Mouse (Mus musculus): ENCODE data around the gene Tbccd1. TPM values are rescaled to one million over a fixed set of nuclear protein-coding genes. Genes with fewer than 3 reads are reported as not detected.
"Not testable (repeated sequence)": the region's sequence is repeated elsewhere in the genome, so short reads cannot be mapped to it uniquely, and the experiment has no call there.

Tbccd1 gene
- polyA plus RNA-seq, 1 experiment from 2014 or later = 19.5 TPM

DNA sequence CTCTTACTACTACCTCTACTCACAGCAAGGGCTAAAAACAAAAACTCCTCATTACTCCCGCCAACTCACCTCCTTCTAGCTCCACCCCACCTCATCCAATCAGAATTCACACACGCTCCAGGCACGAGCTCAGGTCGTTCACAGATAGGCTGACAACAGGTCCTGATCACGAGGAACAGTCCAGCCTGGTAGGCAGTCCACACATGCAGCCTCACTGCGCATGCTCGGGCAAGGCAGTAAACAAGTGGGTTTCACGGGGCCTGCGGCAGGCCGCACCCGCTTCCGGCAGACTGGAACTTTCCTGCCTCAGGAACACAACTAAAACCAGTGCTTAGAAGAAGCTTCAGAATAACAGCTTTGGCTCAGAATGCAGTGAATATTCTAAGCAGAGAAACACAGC, 79.2 kb downstream of the Tbccd1 start:
- not testable (repeated sequence) for H3K27me3 ChIP-seq (replicated peaks); H3K4me3 ChIP-seq (replicated peaks); H3K4me2 ChIP-seq; ATAC-seq (ENCODE audit: low FRiP score); H3K9me3 ChIP-seq (replicated peaks); H3K27ac ChIP-seq (replicated peaks); H3K4me1 ChIP-seq; H3K36me3 ChIP-seq; H3K9ac ChIP-seq (replicated peaks)
- WGBS = 88% methylated on average over 12 of the region's 12 CpGs

DNA sequence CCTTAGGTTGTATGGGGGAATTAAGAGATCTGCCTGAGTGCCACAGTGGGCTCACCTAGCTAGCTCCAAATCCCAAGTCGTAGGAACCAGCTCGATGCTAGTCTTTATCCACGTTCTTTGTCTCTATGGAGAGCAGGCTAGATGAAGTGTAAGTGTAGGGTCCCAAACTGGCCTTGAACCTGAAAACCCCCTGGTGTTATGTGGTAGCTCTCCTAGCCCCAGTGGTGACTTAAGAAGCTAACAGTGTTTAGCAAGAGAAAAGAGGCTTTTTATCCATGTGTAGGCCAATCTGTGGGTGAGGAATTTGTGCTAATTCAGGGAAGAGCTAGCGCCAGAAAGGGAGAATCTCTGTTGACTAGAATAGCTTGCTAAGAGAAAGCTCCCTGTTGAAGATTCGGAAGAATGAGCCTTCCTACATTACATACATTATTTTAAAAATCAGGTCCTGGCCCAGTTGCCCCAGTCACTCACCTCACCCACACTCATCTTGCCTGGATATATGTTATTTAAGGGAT, 81.9 kb downstream of the Tbccd1 start:
- Histone ChIP-seq H3K9ac (replicated peaks) (no peak overlapping the region), H3K27me3 (replicated peaks) (no peaks in the 10 kb centered on the region), H3K9me3 (replicated peaks) (no peaks in the 10 kb centered on the region), H3K27ac (replicated peaks) (no peak overlapping the region), H3K4me3 (replicated peaks) (no peak overlapping the region), H3K4me2 (no peak overlapping the region), H3K4me1 (no peaks in the 10 kb centered on the region), H3K36me3 (no peaks in the 10 kb centered on the region)
- ATAC-seq (ENCODE audit: low FRiP score) = no peak
- 78% methylated on average over 5 of the region's 5 CpGs for WGBS

DNA sequence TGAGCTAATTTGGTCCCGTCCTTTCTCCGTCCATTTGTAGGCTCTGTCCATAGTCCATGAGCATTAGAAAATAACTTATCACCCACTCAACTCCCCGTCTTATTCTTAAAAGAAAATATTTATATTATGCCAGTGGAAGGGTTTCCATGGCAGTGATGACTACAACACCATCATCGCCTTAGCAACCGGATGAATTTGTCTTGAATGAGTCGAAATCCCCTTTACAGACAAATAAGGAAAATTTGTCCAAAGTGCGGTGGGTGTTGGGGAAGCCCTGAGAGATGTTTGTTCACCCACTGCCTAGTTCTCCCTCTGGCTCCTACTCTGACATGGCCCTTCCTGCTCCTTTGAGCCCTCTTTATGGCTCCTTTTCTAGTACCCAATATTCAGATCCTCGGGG, 88.8 kb downstream of the Tbccd1 start:
- H3K4me1 ChIP-seq = no peaks in the 10 kb centered on the region
- no peaks in the 10 kb centered on the region for H3K9me3 ChIP-seq (replicated peaks)
- no peak for ATAC-seq (ENCODE audit: low FRiP score)
- no peak overlapping the region for H3K27ac ChIP-seq (replicated peaks)
- H3K9ac ChIP-seq (replicated peaks) = no peak overlapping the region
- H3K27me3 ChIP-seq (replicated peaks) = no peaks in the 10 kb centered on the region
- no peak overlapping the region for H3K4me2 ChIP-seq
- no peak overlapping the region for H3K4me3 ChIP-seq (replicated peaks)
- WGBS = 87% methylated on average over 8 of the region's 8 CpGs
- no peaks in the 10 kb centered on the region for H3K36me3 ChIP-seq

DNA sequence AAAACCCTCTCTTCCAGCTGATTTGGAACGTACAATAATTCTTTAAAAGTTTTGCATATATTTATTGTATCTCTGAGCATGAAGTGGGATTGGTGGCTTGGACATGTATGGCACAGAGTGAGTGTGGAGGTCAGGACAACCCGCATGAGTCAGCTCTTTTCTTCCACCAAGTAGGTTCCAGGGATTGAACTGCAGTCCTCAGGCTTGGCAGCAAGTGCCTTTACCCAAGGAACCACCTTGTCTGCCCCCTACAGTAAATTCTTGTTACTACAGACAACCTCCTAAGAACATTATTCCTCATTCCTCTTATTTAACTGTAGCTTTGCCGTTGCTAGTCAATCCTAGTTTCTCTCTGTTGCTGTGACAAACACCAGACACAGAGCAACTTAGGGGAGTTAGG, 90.1 kb downstream of the Tbccd1 start:
- no peak overlapping the region for H3K4me3 ChIP-seq (replicated peaks)
- H3K36me3 ChIP-seq = no peaks in the 10 kb centered on the region
- 93% methylated on average over 3 of the region's 3 CpGs for WGBS
- H3K9ac ChIP-seq (replicated peaks) = no peak overlapping the region
- H3K27ac ChIP-seq (replicated peaks) = no peak overlapping the region
- H3K9me3 ChIP-seq (replicated peaks) = no peaks in the 10 kb centered on the region
- H3K27me3 ChIP-seq (replicated peaks) = no peaks in the 10 kb centered on the region
- ATAC-seq (ENCODE audit: low FRiP score) = no peak
- H3K4me1 ChIP-seq = no peaks in the 10 kb centered on the region
- no peak overlapping the region for H3K4me2 ChIP-seq

DNA sequence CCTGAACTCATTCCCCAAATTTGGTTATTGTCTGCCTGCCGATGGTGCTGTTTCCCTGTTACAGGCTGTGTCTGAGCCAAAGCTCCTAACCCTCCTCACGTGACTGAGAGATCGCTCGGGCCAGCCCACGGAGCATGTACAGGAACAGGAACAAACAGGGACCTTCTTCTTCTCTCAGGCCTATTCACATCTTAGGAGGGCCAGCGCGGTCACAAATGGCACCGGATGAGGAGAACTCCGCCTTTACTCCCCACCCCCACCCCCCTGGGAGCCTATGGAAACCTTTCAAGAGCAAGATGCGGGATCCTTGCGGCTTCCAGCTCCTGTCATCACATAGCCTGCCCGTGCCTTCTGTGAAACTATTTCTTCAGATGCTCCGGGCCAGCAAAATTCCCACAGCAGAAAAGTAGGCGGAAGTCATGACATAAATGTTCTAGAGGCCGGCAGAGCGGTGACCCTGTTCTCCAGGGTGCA, 90.7 kb downstream of the Tbccd1 start:
- H3K9me3 ChIP-seq (replicated peaks) = no peaks in the 10 kb centered on the region
- H3K9ac ChIP-seq (replicated peaks) = no peak overlapping the region
- no peak for ATAC-seq (ENCODE audit: low FRiP score)
- no peak overlapping the region for H3K27ac ChIP-seq (replicated peaks)
- no peaks in the 10 kb centered on the region for H3K27me3 ChIP-seq (replicated peaks)
- no peak overlapping the region for H3K4me2 ChIP-seq
- H3K4me3 ChIP-seq (replicated peaks) = no peak overlapping the region
- no peaks in the 10 kb centered on the region for H3K4me1 ChIP-seq
- no peaks in the 10 kb centered on the region for H3K36me3 ChIP-seq
- 79% methylated on average over 16 of the region's 16 CpGs for WGBS

DNA sequence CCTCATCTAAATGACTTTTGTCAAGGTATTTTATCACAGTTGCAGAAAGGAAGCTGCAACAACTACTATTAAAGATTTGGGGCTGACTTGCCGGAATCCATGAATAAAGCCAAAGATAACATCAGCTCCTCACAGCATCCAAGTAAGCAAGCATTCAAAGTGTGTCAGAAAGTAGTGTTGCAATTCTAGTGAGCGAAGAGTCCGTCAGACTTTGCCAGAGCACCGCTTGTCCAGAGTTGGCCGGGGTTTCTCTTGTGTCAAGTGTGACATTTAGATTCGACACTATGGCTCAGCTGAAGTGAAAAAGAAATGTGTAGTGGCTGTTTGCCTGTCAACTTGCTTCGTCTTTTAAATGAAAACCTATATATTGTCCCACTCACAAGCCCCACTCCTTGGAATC, 91.9 kb downstream of the Tbccd1 start:
- Histone ChIP-seq H3K9ac (replicated peaks) (no peak overlapping the region), H3K36me3 (no peaks in the 10 kb centered on the region), H3K27ac (replicated peaks) (no peak overlapping the region), H3K9me3 (replicated peaks) (no peaks in the 10 kb centered on the region), H3K27me3 (replicated peaks) (no peaks in the 10 kb centered on the region), H3K4me1 (no peaks in the 10 kb centered on the region), H3K4me2 (no peak overlapping the region), H3K4me3 (replicated peaks) (no peak overlapping the region)
- WGBS = 92% methylated on average over 7 of the region's 7 CpGs
- ATAC-seq (ENCODE audit: low FRiP score) = no peak

Other genes with a start within 250 kb of the Tbccd1 start
- 4.9 and 6.2 TPM in 2 replicates for gene Dgkg, start 200.4 kb downstream of the Tbccd1 start, polyA plus RNA-seq (2015; fragmentation: Nextera tagmentation; extraction: Ambion mirVana)
- gene Crygs, start 46.1 kb downstream of the Tbccd1 start, polyA plus RNA-seq (2015; fragmentation: Nextera tagmentation; extraction: Ambion mirVana) = not detected in 2 replicates
- 106 and 110 TPM in 2 replicates for gene Dnajb11, start 176 bp upstream of the Tbccd1 start, polyA plus RNA-seq (2015; fragmentation: Nextera tagmentation; extraction: Ambion mirVana)
- gene Ahsg, start 33.6 kb upstream of the Tbccd1 start, polyA plus RNA-seq (2015; fragmentation: Nextera tagmentation; extraction: Ambion mirVana) = 0.87 and 2.5 TPM in 2 replicates
- gene Fetub, start 60.7 kb upstream of the Tbccd1 start, polyA plus RNA-seq (2015; fragmentation: Nextera tagmentation; extraction: Ambion mirVana) = not detected in 2 replicates
- 0.10 and 0.14 TPM in 2 replicates for gene Hrg, start 93.4 kb upstream of the Tbccd1 start, polyA plus RNA-seq (2015; fragmentation: Nextera tagmentation; extraction: Ambion mirVana)
- gene Kng2, start 171.8 kb upstream of the Tbccd1 start, polyA plus RNA-seq (2015; fragmentation: Nextera tagmentation; extraction: Ambion mirVana) = 0.46 and 0.55 TPM in 2 replicates
- 0.47 and 0.49 TPM in 2 replicates for gene Kng1, start 200.2 kb upstream of the Tbccd1 start, polyA plus RNA-seq (2015; fragmentation: Nextera tagmentation; extraction: Ambion mirVana)
- gene Eif4a2, start 249.8 kb upstream of the Tbccd1 start, polyA plus RNA-seq (2015; fragmentation: Nextera tagmentation; extraction: Ambion mirVana) = 347 and 374 TPM in 2 replicates